Mouse (Mus musculus): ENCODE results near the gene Armc10.
"Not testable (repeated sequence)": the region's sequence is repeated elsewhere in the genome, so short reads cannot be mapped to it uniquely, and the experiment has no call there.

The Armc10 gene

DNA sequence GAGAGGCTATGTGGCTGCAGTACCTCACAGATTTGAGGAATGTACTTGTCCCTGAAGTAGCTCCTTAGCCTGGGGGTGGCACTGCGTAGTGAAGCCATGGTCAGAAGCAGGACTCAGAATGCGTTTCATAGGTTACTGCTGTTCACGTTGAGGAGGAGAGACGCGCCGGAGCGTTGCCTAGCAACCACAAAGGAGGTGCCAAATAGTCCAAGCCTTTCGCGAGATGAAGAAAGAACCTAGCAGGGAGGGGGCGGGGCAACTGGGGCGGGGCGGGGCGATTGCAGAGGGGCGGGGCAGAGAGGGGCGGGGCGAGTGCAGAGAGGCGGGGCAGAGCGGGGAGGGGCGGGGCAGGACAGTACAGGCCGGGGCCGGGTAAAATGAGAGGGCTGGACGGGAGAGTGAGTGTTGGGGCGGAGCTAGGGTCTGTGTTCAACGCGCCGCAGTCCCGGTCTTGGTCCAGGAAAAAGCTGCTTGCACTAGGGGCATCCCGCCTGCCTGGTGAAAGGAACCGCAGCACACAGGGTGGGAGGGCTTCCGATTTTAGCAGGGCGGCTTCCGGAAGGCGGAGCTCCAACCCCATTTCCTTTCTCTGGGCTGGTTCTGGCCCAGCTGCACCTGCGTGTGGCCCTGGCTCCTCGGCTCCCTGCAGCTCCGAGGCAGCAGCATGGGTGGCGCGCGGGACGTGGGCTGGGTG, at the start of gene Armc10, which contains the start of gene Fbxl13:
TSS of gene Armc10 (plus strand) at position 375 of the 694 bp plus-strand sequence.
TSS of gene Fbxl13 (minus strand) at position 196 of the 694 bp plus-strand sequence.
- DNase-seq (ENCODE audit: low spot score in 2 of 2) = peak; percentile 85 to 91

DNA sequence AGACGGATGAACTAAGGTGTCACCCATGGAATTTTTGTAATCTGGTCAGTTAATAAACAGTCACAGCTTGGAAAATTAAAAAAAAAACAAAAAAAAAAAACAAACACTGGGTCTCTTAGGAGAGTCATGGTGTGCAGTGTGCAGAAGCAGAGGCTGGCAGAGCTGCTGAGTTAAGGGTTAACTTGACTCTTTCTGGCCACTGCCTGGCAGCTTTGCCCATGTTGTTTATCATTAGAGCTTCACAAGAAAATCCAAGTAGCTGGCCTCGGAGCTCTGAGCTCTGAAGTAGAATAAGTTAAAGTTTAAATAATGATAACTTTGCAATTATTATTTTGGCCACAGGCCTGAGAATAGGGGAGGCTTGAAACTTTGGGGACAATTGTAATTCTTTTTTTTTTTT, 46.1 kb upstream of the Armc10 start:
- DNase-seq (ENCODE audit: low spot score in 2 of 2) = not testable (repeated sequence)

DNA sequence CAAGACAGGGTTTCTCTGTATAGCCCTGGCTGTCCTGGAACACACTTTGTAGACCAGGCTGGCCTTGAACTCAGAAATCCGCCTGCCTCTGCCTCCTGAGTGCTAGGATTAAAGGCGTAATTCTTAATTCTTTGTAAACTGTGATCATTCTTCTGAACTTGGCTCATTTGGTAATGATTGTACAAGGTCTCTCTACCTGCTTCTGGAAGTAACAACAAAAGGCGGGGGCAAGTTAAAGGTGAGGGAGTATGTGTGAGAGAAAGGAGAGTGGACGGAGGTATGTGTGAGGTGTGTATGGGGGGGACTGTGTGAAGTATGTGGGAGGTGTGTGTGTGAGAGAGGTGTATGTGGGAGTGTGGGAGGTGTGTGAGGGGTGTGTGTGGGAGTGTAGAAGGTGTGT, 45.7 kb upstream of the Armc10 start:
- no peak for DNase-seq (ENCODE audit: low spot score in 2 of 2)

- DNase-seq (ENCODE audit: low spot score in 2 of 2) = no peak
Observed at GRCm38 (mm10) chr5:21605936-21606335, 39.7 kb upstream of the Armc10 start.

DNA sequence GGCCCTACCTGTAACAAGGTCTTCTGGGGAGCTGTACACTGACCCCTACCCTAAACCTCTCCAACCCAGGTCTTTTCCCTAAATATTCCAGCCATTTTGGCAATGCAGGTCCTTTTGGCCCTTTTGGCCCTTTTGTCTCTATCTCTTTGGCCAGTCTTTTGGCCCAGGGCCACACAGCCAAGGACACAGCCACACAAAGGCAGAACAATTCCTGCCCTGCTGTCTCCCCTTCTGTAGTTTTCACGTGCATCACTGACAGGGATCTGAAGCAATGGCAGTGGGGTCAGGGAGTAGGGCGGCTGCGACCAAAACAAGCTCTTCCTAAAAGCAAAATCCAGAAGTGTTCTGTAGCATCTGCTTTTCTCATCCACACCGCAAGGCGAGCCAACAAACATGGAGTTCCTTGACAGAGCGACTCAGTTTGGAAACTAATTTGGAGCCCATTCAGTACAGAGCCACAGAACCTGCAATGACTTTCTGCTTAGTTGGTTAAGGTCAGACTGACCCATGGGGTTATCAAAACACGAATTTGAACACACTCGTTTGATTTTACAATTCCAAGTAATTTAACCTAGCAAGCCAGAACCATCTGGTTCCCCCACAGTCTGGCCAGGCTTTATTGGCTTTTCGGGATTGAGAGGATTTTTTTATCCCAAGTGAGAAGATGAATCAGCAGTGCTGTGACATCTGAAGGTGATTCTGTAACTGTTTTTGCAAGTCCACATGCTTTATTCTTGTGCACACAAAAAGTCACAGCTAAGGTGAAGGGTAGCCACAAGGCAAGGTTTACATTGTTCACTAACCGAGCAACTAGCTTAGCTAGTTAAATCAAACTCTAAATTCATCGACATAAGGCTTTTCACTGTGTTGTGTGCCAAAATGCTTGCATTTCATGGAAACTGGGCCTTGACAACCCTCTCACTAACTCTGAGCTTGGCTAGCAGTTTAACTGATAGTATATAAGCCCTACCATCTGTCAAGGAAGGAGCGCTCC, 37.0 kb upstream of the Armc10 start:
- peak; percentile 51 to 76 for DNase-seq (ENCODE audit: low spot score in 2 of 2)

- DNase-seq (ENCODE audit: low spot score in 2 of 2) = no peak
Observed at GRCm38 (mm10) chr5:21610996-21611395, 34.6 kb upstream of the Armc10 start.

- not testable (repeated sequence) for DNase-seq (ENCODE audit: low spot score in 2 of 2)
Observed at GRCm38 (mm10) chr5:21614299-21614698, 31.3 kb upstream of the Armc10 start.

DNA sequence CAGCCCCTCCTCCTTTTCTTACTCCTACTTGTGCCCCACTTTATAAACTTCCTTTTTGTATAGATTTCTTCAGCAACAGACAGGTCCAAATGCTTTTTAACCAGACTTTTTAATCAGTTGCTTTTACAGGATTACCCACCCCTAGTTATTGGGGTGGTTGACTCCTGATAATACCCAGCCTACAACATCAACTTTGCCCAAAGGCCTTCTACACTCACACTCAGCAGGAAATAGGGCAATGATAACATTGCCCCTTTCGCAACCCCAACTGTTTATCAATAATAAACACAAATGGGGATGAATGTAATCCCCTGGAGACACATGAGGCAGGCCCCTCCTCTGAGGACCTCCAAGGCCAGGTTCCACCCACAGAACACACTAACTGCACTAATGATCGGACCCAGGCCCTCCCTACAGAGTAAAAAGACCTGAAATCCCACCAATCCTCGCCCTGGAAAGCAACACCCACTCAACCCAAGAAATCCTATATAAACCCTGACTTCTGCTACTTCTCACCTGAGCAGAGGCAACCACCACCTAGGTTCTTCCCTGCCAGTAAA, 29.1 kb upstream of the Armc10 start:
- no peak for DNase-seq (ENCODE audit: low spot score in 2 of 2)

DNA sequence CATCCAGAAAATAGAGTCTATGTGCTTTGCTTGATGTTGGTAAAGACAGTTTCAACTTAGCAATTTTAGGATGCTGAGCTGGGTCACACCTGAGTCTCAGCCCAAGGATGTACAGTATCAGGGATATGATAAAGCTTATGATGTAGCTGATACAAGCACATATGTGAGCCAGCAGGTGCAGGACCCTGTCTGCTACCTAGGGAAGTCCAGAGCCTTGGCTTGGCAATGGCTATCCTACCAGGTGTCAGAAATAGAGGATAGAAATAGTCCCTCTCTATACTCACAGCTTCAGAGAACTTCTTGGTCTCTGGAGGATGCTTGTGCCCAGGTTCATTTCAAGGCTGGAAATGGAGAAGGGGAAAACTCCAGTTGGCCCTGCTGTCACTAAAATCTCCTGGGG, 19.7 kb upstream of the Armc10 start:
- no peak for DNase-seq (ENCODE audit: low spot score in 2 of 2)

DNA sequence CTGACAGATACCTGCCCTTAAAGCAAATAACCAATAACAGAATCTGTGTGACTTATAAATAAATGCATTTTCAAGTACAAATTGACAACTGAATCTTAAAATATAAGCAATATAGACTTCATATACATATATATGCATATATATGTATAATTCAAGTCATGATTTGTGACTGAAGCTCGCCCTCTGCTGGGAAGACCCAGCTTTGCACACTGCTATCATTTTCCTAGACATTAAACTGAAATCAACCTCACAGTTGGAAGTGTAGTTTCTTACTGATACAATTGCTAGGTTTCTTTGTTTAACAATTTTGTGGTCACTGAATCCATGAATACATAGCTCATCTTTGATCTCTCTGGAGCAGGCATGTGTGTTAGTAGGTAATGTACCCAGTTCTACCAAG, 4.7 kb upstream of the Armc10 start:
- peak; percentile 63 to 83 for DNase-seq (ENCODE audit: low spot score in 2 of 2)

DNA sequence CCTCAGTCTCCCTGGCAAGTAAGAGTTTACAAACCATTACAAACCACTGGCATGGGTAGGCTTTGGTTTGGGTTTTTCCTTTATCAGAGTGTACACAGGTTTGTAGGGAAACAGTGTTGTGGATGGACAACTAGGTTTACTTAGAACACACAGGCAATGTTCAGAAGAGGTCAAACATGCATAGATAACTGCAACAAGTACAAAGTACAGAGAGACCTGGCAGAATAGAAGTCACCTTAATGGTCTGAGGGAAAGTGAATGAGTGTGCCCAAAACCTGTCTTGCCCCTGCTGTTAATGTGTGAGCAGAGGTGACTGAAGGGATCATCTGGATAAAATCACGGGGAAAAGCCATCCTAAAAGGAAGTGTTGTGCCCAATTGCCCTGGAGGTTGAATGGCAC, 2.0 kb upstream of the Armc10 start:
- DNase-seq (ENCODE audit: low spot score in 2 of 2) = no peak

- DNase-seq (ENCODE audit: low spot score in 2 of 2) = no peak
Observed at GRCm38 (mm10) chr5:21644891-21645438, 648 bp upstream of the Armc10 start.

- no peak for DNase-seq (ENCODE audit: low spot score in 2 of 2)
Observed at GRCm38 (mm10) chr5:21646133-21646491, 499 bp downstream of the Armc10 start.

GRCm38 (mm10) chr5:21650736-21651135, 5.1 kb downstream of the Armc10 start:
- no peak for DNase-seq (ENCODE audit: low spot score in 2 of 2)

GRCm38 (mm10) chr5:21651885-21652612, 6.4 kb downstream of the Armc10 start:
- DNase-seq (ENCODE audit: low spot score in 2 of 2) = no peak

- no peak for DNase-seq (ENCODE audit: low spot score in 2 of 2)
Observed at GRCm38 (mm10) chr5:21656912-21657311, 11.3 kb downstream of the Armc10 start.

DNA sequence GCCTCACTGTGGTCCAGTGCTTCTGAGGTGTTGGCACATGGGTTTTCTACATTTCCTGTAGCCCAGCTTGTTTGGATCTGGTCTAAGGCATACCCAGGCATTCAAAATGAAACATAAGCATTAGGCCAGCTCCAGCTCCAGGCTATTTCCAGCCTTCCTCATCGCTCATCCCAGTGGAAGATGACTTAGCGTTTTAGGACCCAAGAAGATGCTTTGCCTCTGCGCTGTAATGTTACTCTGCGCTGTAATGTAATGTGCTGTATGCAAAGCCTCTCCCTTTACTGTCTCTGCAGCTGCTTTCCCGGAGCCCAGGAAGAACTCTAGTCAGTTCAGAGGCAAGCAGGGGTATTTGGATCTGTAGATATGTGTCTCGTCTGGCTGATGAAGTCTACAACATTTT, 12.4 kb downstream of the Armc10 start:
- DNase-seq (ENCODE audit: low spot score in 2 of 2) = no peak

GRCm38 (mm10) chr5:21658623-21659395, 13.2 kb downstream of the Armc10 start:
- DNase-seq (ENCODE audit: low spot score in 2 of 2) = peak; percentile 80 to 85

DNA sequence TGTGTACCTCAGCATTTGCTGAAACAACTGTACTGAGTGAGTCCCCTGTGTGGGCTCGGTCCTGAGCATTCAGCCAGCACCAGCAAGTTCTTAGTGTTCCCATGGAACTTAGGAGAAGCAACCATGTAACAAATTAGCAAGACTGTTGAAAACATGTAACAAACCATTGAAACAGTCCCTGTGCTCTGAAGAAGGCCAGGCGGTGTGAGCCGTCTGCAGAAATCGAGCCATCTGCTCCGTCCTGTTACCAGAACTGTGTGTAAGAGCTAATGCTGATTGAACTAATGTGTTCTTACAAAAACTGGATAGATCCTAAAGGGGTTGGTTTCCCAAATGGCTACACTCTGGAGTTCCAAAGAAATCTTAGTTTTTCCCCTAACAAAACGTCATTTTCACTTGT, 15.2 kb downstream of the Armc10 start:
- no peak for DNase-seq (ENCODE audit: low spot score in 2 of 2)

DNA sequence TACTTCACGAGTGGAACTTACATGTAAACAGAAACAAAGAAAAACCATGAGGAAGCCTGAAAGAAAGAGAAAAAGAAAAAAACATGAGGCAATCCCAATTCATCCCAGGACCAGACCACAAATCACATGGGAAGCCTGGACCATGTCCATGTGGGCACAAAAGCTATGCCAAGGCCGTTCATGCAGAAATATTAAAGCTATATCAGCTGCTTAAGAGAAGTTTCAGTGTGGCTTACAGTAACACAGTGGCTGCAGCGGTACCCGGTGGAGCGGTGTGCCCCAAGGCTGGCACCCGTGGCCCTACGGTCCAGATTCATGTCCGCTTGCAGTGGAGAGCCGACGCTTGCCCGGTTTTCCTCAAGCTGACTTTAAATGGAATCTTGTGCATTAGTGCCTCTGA, 17.5 kb downstream of the Armc10 start:
- DNase-seq (ENCODE audit: low spot score in 2 of 2) = no peak

Measured in frontal cortex, postnatal 36 days (tissue).